Mouse (Mus musculus): ENCODE results near the gene Tnr.

- TF ChIP-seq GATA1 (IDR thresholded peaks at IDR 0.05; ENCODE audit: borderline replicate concordance, low read length) (no peak), FLI1 (IDR thresholded peaks at IDR 0.05; ENCODE audit: low read length) (no peak)
Observed at GRCm38 (mm10) chr1:159535582-159535981, 12.0 kb downstream of the Tnr start.
